9 mouse cellular contexts compared by ENCODE assay signal in genomic region chr16:8412213-8412612, GRCm38 (mm10). TPM values are rescaled to one million over a fixed set of nuclear protein-coding genes. Genes with fewer than 3 reads are reported as not detected.
DNase-seq lines count a peak whose midpoint lies in the region; ATAC-seq and TF ChIP-seq lines count a peak whose summit lies in the region.
"Had no signal": no experiment of that assay in that cellular context is flagged by ENCODE, and none has a peak within 500 bp of the region (broad histone marks: within the 10 kb centered on the region; RNA-seq: fewer than 3 reads in every experiment).

No protein-coding gene starts in this region.

- H3K27ac ChIP-seq in bone marrow, adult 2 months (ENCODE audit: control insufficient read depth, insufficient read depth, low read depth, low read length, poor library complexity), result no peak overlapping the region
- H3K27ac ChIP-seq in forebrain, embryonic 14.5 days (ENCODE audit: low read depth, low read length), result no peak overlapping the region
- H3K27ac ChIP-seq in kidney, embryonic 14.5 days (ENCODE audit: low read depth, low read length), result no peak overlapping the region

- H3K36me3 ChIP-seq in forebrain, embryonic 14.5 days (ENCODE audit: control insufficient read depth, insufficient read depth, low read length), result no peaks in the 10 kb centered on the region
- H3K36me3 ChIP-seq in kidney, embryonic 14.5 days (ENCODE audit: control insufficient read depth, insufficient read depth, low read length), result no peaks in the 10 kb centered on the region

- DNase-seq in frontal cortex, postnatal 14 days (ENCODE audit: low spot score in 2 of 2), result no peak
- DNase-seq in 416B (ENCODE audit: low read depth), result peak; percentile 81
- DNase-seq in forebrain, embryonic 14.5 days (ENCODE audit: low spot score), result peak; percentile 91
- DNase-seq in yolk sac, embryonic 10.5 days (ENCODE audit: low spot score), result peak; percentile 30

- H3K9me3 ChIP-seq in forebrain, embryonic 14.5 days (replicated peaks; ENCODE audit: control insufficient read depth, low read length), result no peaks in the 10 kb centered on the region
- no peaks in the 10 kb centered on the region for H3K9me3 ChIP-seq in kidney, embryonic 14.5 days (ENCODE audit: control insufficient read depth, low read length)

- TF ChIP-seq CTCF in bone marrow, adult 2 months (IDR thresholded peaks at IDR 0.05; ENCODE audit: control insufficient read depth, insufficient read depth, low read length), result peak; percentile 37; the same call in 1 of the 2 replicates

- H3K4me3 ChIP-seq in bone marrow, adult 2 months (replicated peaks; ENCODE audit: control insufficient read depth, low read depth, low read length), result no peak overlapping the region
- H3K4me3 ChIP-seq in forebrain, embryonic 14.5 days (ENCODE audit: low read depth, low read length), result no peak overlapping the region
- H3K4me3 ChIP-seq in kidney, embryonic 14.5 days (ENCODE audit: low read length), result no peak overlapping the region

- ATAC-seq in frontal cortex, adult (ENCODE audit: low TSS enrichment), result peak; percentile 87
- ATAC-seq in forebrain, embryonic 14.5 days, result peak; percentile 80
- peak; percentile 70; the same call in 1 of the 2 replicates for ATAC-seq in kidney, embryonic 14.5 days (ENCODE audit: low FRiP score, low TSS enrichment)
- peak; percentile 82 for ATAC-seq in megakaryocyte, adult 5-6 weeks (ENCODE audit: poor library complexity, severe bottlenecking)

- no peak for TF ChIP-seq POLR2A in bone marrow, adult 2 months (IDR thresholded peaks at IDR 0.05; ENCODE audit: borderline replicate concordance, control insufficient read depth, low read depth, low read length)

- H3K27me3 ChIP-seq in forebrain, embryonic 14.5 days (replicated peaks; ENCODE audit: control insufficient read depth, insufficient read depth, low read length), result 0 out of 2 replicates have a peak, but pooled peaks cover 4% of the 10 kb centered on the region
- H3K27me3 ChIP-seq in kidney, embryonic 14.5 days (ENCODE audit: control insufficient read depth, insufficient read depth, low read length), result no peaks in the 10 kb centered on the region

- no peak overlapping the region for H3K9ac ChIP-seq in forebrain, embryonic 14.5 days (ENCODE audit: low read length)
- no peak overlapping the region for H3K9ac ChIP-seq in kidney, embryonic 14.5 days (ENCODE audit: low read depth, low read length)

- H3K4me1 ChIP-seq in bone marrow, adult 2 months (ENCODE audit: control insufficient read depth, insufficient read depth, low read length), result no peaks in the 10 kb centered on the region
- H3K4me1 ChIP-seq in forebrain, embryonic 14.5 days (ENCODE audit: control insufficient read depth, insufficient read depth, low read length), result no peaks in the 10 kb centered on the region
- no peaks in the 10 kb centered on the region for H3K4me1 ChIP-seq in kidney, embryonic 14.5 days (ENCODE audit: control insufficient read depth, insufficient read depth, low read length)

- WGBS in bone marrow, adult 2 months, result 13% methylated on average over 7 of the region's 7 CpGs
- WGBS in forebrain, embryonic 14.5 days, result 11% methylated on average over 7 of the region's 7 CpGs
- WGBS in kidney, embryonic 14.5 days, result 15% methylated on average over 7 of the region's 7 CpGs

- H3K4me2 ChIP-seq in forebrain, embryonic 14.5 days (ENCODE audit: low read length), result no peak overlapping the region
- H3K4me2 ChIP-seq in kidney, embryonic 14.5 days (replicated peaks; ENCODE audit: low read depth, low read length), result no peak overlapping the region

RNA-seq across cellular contexts. Expression of gene Tmem114, which starts 12.7 kb away (rescaled TPM):
- not detected in 2 replicates for polyA plus RNA-seq in bone marrow, adult 2 months (2011; ENCODE audit: insufficient read depth, insufficient read length, low replicate concordance, missing spikeins)
- not detected in 2 replicates for polyA plus RNA-seq in forebrain, embryonic 14.5 days (2014; fragmentation: Nextera tagmentation; extraction: Ambion mirVana)
- polyA plus RNA-seq in kidney, embryonic 14.5 days (2014; fragmentation: Nextera tagmentation; extraction: Ambion mirVana), result not detected in 2 replicates
- total RNA-seq in megakaryocyte, adult 5-6 weeks (2015), result not detected in 2 replicates
- total RNA-seq in megakaryocyte, adult 5-6 weeks (2017), result not detected in 2 replicates
- total RNA-seq: adrenal gland, adult 18-20 months had no signal

RNA-seq across cellular contexts. Expression of gene Mettl22, which starts 58.4 kb away (rescaled TPM):
- 8.4 and 11.5 TPM in 2 replicates for polyA plus RNA-seq in bone marrow, adult 2 months (2011; ENCODE audit: insufficient read depth, insufficient read length, low replicate concordance, missing spikeins)
- polyA plus RNA-seq in forebrain, embryonic 14.5 days (2014; fragmentation: Nextera tagmentation; extraction: Ambion mirVana), result 43.9 and 48.6 TPM in 2 replicates
- 20.5 and 22.2 TPM in 2 replicates for polyA plus RNA-seq in kidney, embryonic 14.5 days (2014; fragmentation: Nextera tagmentation; extraction: Ambion mirVana)
- 2.9 and 6.1 TPM in 2 replicates for total RNA-seq in megakaryocyte, adult 5-6 weeks (2015)
- total RNA-seq in megakaryocyte, adult 5-6 weeks (2017), result 2.7 and 4.5 TPM in 2 replicates

Comparison
In these comparisons a context has a peak if more than half of its experiments do, and no peak if none do; other contexts are left out.
1. DNase-seq: peak in 416B (single experiment), forebrain, embryonic 14.5 days (single experiment) and yolk sac, embryonic 10.5 days (single experiment); none in frontal cortex, postnatal 14 days (0 of 2).
2. Peak in every context shown above with its lines, with median percentiles within 50 percentile points of each other: ATAC-seq.